ENCODE assay signal across 11 mouse cellular contexts in genomic region chr3:153733364-153734159, GRCm38 (mm10). TPM values are rescaled to one million over a fixed set of nuclear protein-coding genes. Genes with fewer than 3 reads are reported as not detected.
A peak's percentile ranks its signal among the peaks of the same experiment; 100 is the strongest.
DNase-seq lines count a peak whose midpoint lies in the region; ATAC-seq and TF ChIP-seq lines count a peak whose summit lies in the region.
"Had no signal": no experiment of that assay in that cellular context is flagged by ENCODE, and none has a peak within 500 bp of the region (broad histone marks: within the 10 kb centered on the region; RNA-seq: fewer than 3 reads in every experiment).

No protein-coding gene starts in this region.

- no peaks in the 10 kb centered on the region for H3K9me3 ChIP-seq in lung, embryonic 15.5 days
- no peaks in the 10 kb centered on the region for H3K9me3 ChIP-seq in embryonic facial prominence, embryonic 12.5 days
- H3K9me3 ChIP-seq in liver, embryonic 13.5 days (replicated peaks), result no peaks in the 10 kb centered on the region
- H3K9me3 ChIP-seq: limb, embryonic 13.5 days had no signal

- no peak for TF ChIP-seq EP300 in heart, adult 2 months (IDR thresholded peaks at IDR 0.05; ENCODE audit: insufficient read depth, low read depth, low read length)

- 88% methylated on average over 4 of the region's 4 CpGs for WGBS in heart, adult 2 months
- 84% methylated on average over 4 of the region's 4 CpGs for WGBS in lung, embryonic 15.5 days
- 80% methylated on average over 4 of the region's 4 CpGs for WGBS in embryonic facial prominence, embryonic 12.5 days
- 86% methylated on average over 4 of the region's 4 CpGs for WGBS in liver, embryonic 13.5 days (ENCODE audit: insufficient replicate concordance)

- H3K4me2 ChIP-seq in lung, embryonic 15.5 days, result no peak overlapping the region
- no peak overlapping the region for H3K4me2 ChIP-seq in embryonic facial prominence, embryonic 12.5 days (replicated peaks)
- peak overlapping the region; percentile 56 for H3K4me2 ChIP-seq in liver, embryonic 13.5 days
- H3K4me2 ChIP-seq: limb, embryonic 13.5 days had no signal

- ATAC-seq in lung, embryonic 15.5 days (ENCODE audit: borderline replicate concordance, extremely low read depth, low FRiP score, low TSS enrichment), result peak; percentile 44; the same call in 1 of the 2 replicates
- 0 out of 2 replicates have a peak, but pooled peaks have one; percentile 56 for ATAC-seq in embryonic facial prominence, embryonic 12.5 days (ENCODE audit: insufficient number of reproducible peaks, insufficient read depth, low FRiP score, low TSS enrichment)
- ATAC-seq in liver, embryonic 13.5 days (ENCODE audit: low read depth), result peak; percentile 98

- H3K27me3 ChIP-seq in heart, adult 2 months (ENCODE audit: control insufficient read depth, insufficient read depth, low read length), result no peaks in the 10 kb centered on the region
- no peaks in the 10 kb centered on the region; the same call in 1 of the 2 replicates for H3K27me3 ChIP-seq in lung, embryonic 15.5 days
- H3K27me3 ChIP-seq in embryonic facial prominence, embryonic 12.5 days, result no peaks in the 10 kb centered on the region
- H3K27me3 ChIP-seq in liver, embryonic 13.5 days, result peaks cover 6% of the 10 kb centered on the region; the same call in 1 of the 2 replicates

- no peaks in the 10 kb centered on the region for H3K79me2 ChIP-seq in heart, adult 2 months (replicated peaks; ENCODE audit: control insufficient read depth, insufficient read depth, low read length)

- no peaks in the 10 kb centered on the region for H3K36me3 ChIP-seq in heart, adult 2 months (ENCODE audit: control insufficient read depth, insufficient read depth, low read length)
- H3K36me3 ChIP-seq in lung, embryonic 15.5 days, result no peaks in the 10 kb centered on the region
- no peaks in the 10 kb centered on the region for H3K36me3 ChIP-seq in embryonic facial prominence, embryonic 12.5 days
- no peaks in the 10 kb centered on the region for H3K36me3 ChIP-seq in liver, embryonic 13.5 days
- H3K36me3 ChIP-seq: limb, embryonic 13.5 days had no signal

- no peak for TF ChIP-seq POLR2A in heart, adult 2 months (IDR thresholded peaks at IDR 0.05; ENCODE audit: insufficient read depth, low read depth, low read length)

- no peak overlapping the region for H3K9ac ChIP-seq in heart, adult 2 months (ENCODE audit: low read depth, low read length)
- no peak overlapping the region for H3K9ac ChIP-seq in lung, embryonic 15.5 days
- no peak overlapping the region for H3K9ac ChIP-seq in embryonic facial prominence, embryonic 12.5 days
- H3K9ac ChIP-seq in liver, embryonic 13.5 days, result peak overlapping the region; percentile 59
- H3K9ac ChIP-seq: limb, embryonic 13.5 days had no signal

- no peak for TF ChIP-seq CTCF in heart, adult 2 months (IDR thresholded peaks at IDR 0.05)

- H3K4me1 ChIP-seq in heart, adult 2 months (ENCODE audit: control insufficient read depth, insufficient read depth, low read length), result no peaks in the 10 kb centered on the region; the same call in 1 of the 2 replicates
- peaks cover 16% of the 10 kb centered on the region for H3K4me1 ChIP-seq in lung, embryonic 15.5 days
- peaks cover 28% of the 10 kb centered on the region for H3K4me1 ChIP-seq in embryonic facial prominence, embryonic 12.5 days
- peaks cover 51% of the 10 kb centered on the region for H3K4me1 ChIP-seq in liver, embryonic 13.5 days (replicated peaks)

- peak; percentile 75 for DNase-seq in heart, adult 11 months
- DNase-seq in heart, adult 2 months, result no peak
- DNase-seq in lung, postnatal 10 days, result no peak
- peak; percentile 61 for DNase-seq in liver, embryonic 13.5 days
- DNase-seq in adrenal gland, adult (ENCODE audit: inconsistent age in 2 of 2, low spot score in 1 of 2), result no peak
- DNase-seq in testis, postnatal 10 days (ENCODE audit: low spot score), result no peak
- DNase-seq: cerebellum, adult 8-10 months had no signal

- intact Hi-C loops in heart, adult 2 months (cut with DNase I), result no loop called here

- no peak overlapping the region for H3K4me3 ChIP-seq in heart, adult 2 months
- no peak overlapping the region for H3K4me3 ChIP-seq in lung, embryonic 15.5 days
- no peak overlapping the region for H3K4me3 ChIP-seq in embryonic facial prominence, embryonic 12.5 days
- no peak overlapping the region for H3K4me3 ChIP-seq in liver, embryonic 13.5 days (replicated peaks)
- H3K4me3 ChIP-seq: layer of hippocampus, adult 2 months; limb, embryonic 13.5 days had no signal

- no peak overlapping the region for H3K27ac ChIP-seq in heart, adult 2 months
- H3K27ac ChIP-seq in lung, embryonic 15.5 days, result no peak overlapping the region
- H3K27ac ChIP-seq in embryonic facial prominence, embryonic 12.5 days, result no peak overlapping the region
- peak overlapping the region; percentile 87 for H3K27ac ChIP-seq in liver, embryonic 13.5 days
- H3K27ac ChIP-seq: layer of hippocampus, adult 2 months; limb, embryonic 13.5 days had no signal

RNA-seq across cellular contexts. Expression of gene St6galnac3, which starts 8.6 kb away (rescaled TPM):
- 1 to 10 TPM; 4.9 to 5.2 TPM for total RNA-seq in heart, adult 2 months (2021)
- 2.2 and 4.7 TPM in 2 replicates for polyA plus RNA-seq in heart, adult 2 months (2012; rRNA removed)
- polyA plus RNA-seq in lung, embryonic 15.5 days (2015; fragmentation: Nextera tagmentation; extraction: Ambion mirVana), result 29.3 and 31.9 TPM in 2 replicates
- polyA plus RNA-seq in embryonic facial prominence, embryonic 12.5 days (2016; fragmentation: Nextera tagmentation; extraction: Ambion mirVana), result 64.6 and 70.2 TPM in 2 replicates
- 8.3 and 9.6 TPM in 2 replicates for polyA plus RNA-seq in liver, embryonic 13.5 days (2015; fragmentation: Nextera tagmentation; extraction: Ambion mirVana)

Comparison
In these comparisons a context has a peak if more than half of its experiments do, and no peak if none do; other contexts are left out.
1. DNase-seq: peak in heart, adult 11 months (single experiment) and liver, embryonic 13.5 days (single experiment); none in heart, adult 2 months (0 of 2), lung, postnatal 10 days (single experiment), adrenal gland, adult (0 of 2) and testis, postnatal 10 days (single experiment).
2. ATAC-seq: peak in every context shown above with its lines; median percentile 98 in liver, embryonic 13.5 days; 56 in embryonic facial prominence, embryonic 12.5 days; 44 in lung, embryonic 15.5 days.